Mouse (Mus musculus): Measurements from ENCODE around the gene Slco1b2. TPM values are rescaled to one million over a fixed set of nuclear protein-coding genes. Genes with fewer than 3 reads are reported as not detected.
"Not testable (repeated sequence)": the region's sequence is repeated elsewhere in the genome, so short reads cannot be mapped to it uniquely, and the experiment has no call there.

Slco1b2 gene
- not detected for polyA plus RNA-seq (2012; fragmentation: generic; extraction: Trizol)
- long read RNA-seq, experiment 1, result 0 reads
- long read RNA-seq, experiment 2, result 0 reads

GRCm38 (mm10) chr6:141629291-141629690 is at the start of gene Slco1b2:
Gene Slco1b2, plus strand, starts transcription at chr6:141629518.
- TF ChIP-seq USF1 (IDR thresholded peaks at IDR 0.05; ENCODE audit: low read depth), result no peak
- TF ChIP-seq CEBPB (IDR thresholded peaks at IDR 0.05; ENCODE audit: low read depth), result no peak
- TF ChIP-seq FOSL1 (IDR thresholded peaks at IDR 0.05; ENCODE audit: insufficient read depth, low read length, poor library complexity, severe bottlenecking), result no peak
- no peak for TF ChIP-seq MAX (IDR thresholded peaks at IDR 0.05)
- no peak for TF ChIP-seq CTCF (IDR thresholded peaks at IDR 0.05; ENCODE audit: control insufficient read depth, insufficient read depth, insufficient read length)
- TF ChIP-seq MYOD1 (IDR thresholded peaks at IDR 0.05; ENCODE audit: control insufficient read depth, insufficient read length, low read depth), result no peak
- no peak for TF ChIP-seq MYOG (IDR thresholded peaks at IDR 0.05; ENCODE audit: control insufficient read depth, extremely low read depth, insufficient read length)
- Histone ChIP-seq H3ac (ENCODE audit: control insufficient read depth, insufficient read length, low read depth) (no peak within 1 kb of the TSS), H3K36me3 (ENCODE audit: control insufficient read depth, insufficient read depth) (no peaks in the 10 kb centered on the region), H3K79me3 (ENCODE audit: low read depth) (no peaks in the 10 kb centered on the region), H3K27me3 (ENCODE audit: control insufficient read depth, insufficient read depth, insufficient read length) (no peaks in the 10 kb centered on the region), H3K4me3 (ENCODE audit: insufficient read depth, poor library complexity, severe bottlenecking) (no peak within 1 kb of the TSS), H3K79me2 (ENCODE audit: control insufficient read depth, insufficient read depth) (no peaks in the 10 kb centered on the region)

GRCm38 (mm10) chr6:141584791-141585403 is 44.4 kb upstream of the Slco1b2 start:
- Histone ChIP-seq H3K79me3 (ENCODE audit: low read depth) (no peaks in the 10 kb centered on the region), H3K79me2 (ENCODE audit: control insufficient read depth, insufficient read depth) (no peaks in the 10 kb centered on the region), H3K36me3 (ENCODE audit: control insufficient read depth, insufficient read depth) (no peaks in the 10 kb centered on the region), H3ac (ENCODE audit: control insufficient read depth, insufficient read length, low read depth) (no peak overlapping the region), H3K27me3 (ENCODE audit: control insufficient read depth, insufficient read depth, insufficient read length) (no peaks in the 10 kb centered on the region), H3K4me3 (ENCODE audit: insufficient read depth, poor library complexity, severe bottlenecking) (no peak overlapping the region)
- no peak for TF ChIP-seq MYOG (IDR thresholded peaks at IDR 0.05; ENCODE audit: control insufficient read depth, extremely low read depth, insufficient read length)
- TF ChIP-seq CEBPB (IDR thresholded peaks at IDR 0.05; ENCODE audit: low read depth), result no peak

GRCm38 (mm10) chr6:141590002-141590401 is 39.3 kb upstream of the Slco1b2 start:
- TF ChIP-seq CEBPB (IDR thresholded peaks at IDR 0.05; ENCODE audit: low read depth) (no peak), CTCF (IDR thresholded peaks at IDR 0.05; ENCODE audit: control insufficient read depth, insufficient read depth, insufficient read length) (no peak), MYOD1 (IDR thresholded peaks at IDR 0.05; ENCODE audit: control insufficient read depth, insufficient read length, low read depth) (no peak), FOSL1 (IDR thresholded peaks at IDR 0.05; ENCODE audit: insufficient read depth, low read length, poor library complexity, severe bottlenecking) (no peak), MAX (IDR thresholded peaks at IDR 0.05) (no peak)
- no peaks in the 10 kb centered on the region for H3K36me3 ChIP-seq (ENCODE audit: control insufficient read depth, insufficient read depth)

GRCm38 (mm10) chr6:141590598-141591200 is 38.6 kb upstream of the Slco1b2 start:
- not testable (repeated sequence) for H3K4me3 ChIP-seq (ENCODE audit: insufficient read depth, poor library complexity, severe bottlenecking)

More at GRCm38 (mm10) chr6:141590002-141590401, 39.3 kb upstream of the Slco1b2 start:
- Histone ChIP-seq H3ac (ENCODE audit: control insufficient read depth, insufficient read length, low read depth) (no peak overlapping the region), H3K27me3 (ENCODE audit: control insufficient read depth, insufficient read depth, insufficient read length) (no peaks in the 10 kb centered on the region), H3K4me3 (ENCODE audit: insufficient read depth, poor library complexity, severe bottlenecking) (no peak overlapping the region), H3K79me3 (ENCODE audit: low read depth) (no peaks in the 10 kb centered on the region), H3K79me2 (ENCODE audit: control insufficient read depth, insufficient read depth) (no peaks in the 10 kb centered on the region)

GRCm38 (mm10) chr6:141596081-141596480 is 33.2 kb upstream of the Slco1b2 start:
- no peak for TF ChIP-seq MYOG (IDR thresholded peaks at IDR 0.05; ENCODE audit: control insufficient read depth, extremely low read depth, insufficient read length)
- TF ChIP-seq MYOD1 (IDR thresholded peaks at IDR 0.05; ENCODE audit: control insufficient read depth, insufficient read length, low read depth), result no peak
- TF ChIP-seq CTCF (IDR thresholded peaks at IDR 0.05; ENCODE audit: control insufficient read depth, insufficient read depth, insufficient read length), result no peak
- no peak for TF ChIP-seq FOSL1 (IDR thresholded peaks at IDR 0.05; ENCODE audit: insufficient read depth, low read length, poor library complexity, severe bottlenecking)
- no peak for TF ChIP-seq USF1 (IDR thresholded peaks at IDR 0.05; ENCODE audit: low read depth)
- TF ChIP-seq MAX (IDR thresholded peaks at IDR 0.05), result no peak
- no peak for TF ChIP-seq CEBPB (IDR thresholded peaks at IDR 0.05; ENCODE audit: low read depth)
- H3K27me3 ChIP-seq (ENCODE audit: control insufficient read depth, insufficient read depth, insufficient read length), result no peaks in the 10 kb centered on the region
- H3K4me3 ChIP-seq (ENCODE audit: insufficient read depth, poor library complexity, severe bottlenecking), result no peak overlapping the region
- no peaks in the 10 kb centered on the region for H3K79me3 ChIP-seq (ENCODE audit: low read depth)
- H3ac ChIP-seq (ENCODE audit: control insufficient read depth, insufficient read length, low read depth), result no peak overlapping the region
- H3K36me3 ChIP-seq (ENCODE audit: control insufficient read depth, insufficient read depth), result no peaks in the 10 kb centered on the region
- H3K79me2 ChIP-seq (ENCODE audit: control insufficient read depth, insufficient read depth), result no peaks in the 10 kb centered on the region

More at GRCm38 (mm10) chr6:141590598-141591200, 38.6 kb upstream of the Slco1b2 start:
- H3K36me3 ChIP-seq (ENCODE audit: control insufficient read depth, insufficient read depth); H3ac ChIP-seq (ENCODE audit: control insufficient read depth, insufficient read length, low read depth); H3K79me2 ChIP-seq (ENCODE audit: control insufficient read depth, insufficient read depth); H3K27me3 ChIP-seq (ENCODE audit: control insufficient read depth, insufficient read depth, insufficient read length); H3K79me3 ChIP-seq (ENCODE audit: low read depth): not testable (repeated sequence)

- Histone ChIP-seq H3K27me3 (ENCODE audit: control insufficient read depth, insufficient read depth, insufficient read length) (no peaks in the 10 kb centered on the region), H3K79me2 (ENCODE audit: control insufficient read depth, insufficient read depth) (no peaks in the 10 kb centered on the region), H3K4me3 (ENCODE audit: insufficient read depth, poor library complexity, severe bottlenecking) (no peak overlapping the region), H3K79me3 (ENCODE audit: low read depth) (no peaks in the 10 kb centered on the region), H3K36me3 (ENCODE audit: control insufficient read depth, insufficient read depth) (no peaks in the 10 kb centered on the region), H3ac (ENCODE audit: control insufficient read depth, insufficient read length, low read depth) (no peak overlapping the region)
- TF ChIP-seq CTCF (IDR thresholded peaks at IDR 0.05; ENCODE audit: control insufficient read depth, insufficient read depth, insufficient read length) (no peak), FOSL1 (IDR thresholded peaks at IDR 0.05; ENCODE audit: insufficient read depth, low read length, poor library complexity, severe bottlenecking) (no peak), MYOD1 (IDR thresholded peaks at IDR 0.05; ENCODE audit: control insufficient read depth, insufficient read length, low read depth) (no peak), MYOG (IDR thresholded peaks at IDR 0.05; ENCODE audit: control insufficient read depth, extremely low read depth, insufficient read length) (no peak), MAX (IDR thresholded peaks at IDR 0.05) (no peak)
Measured at GRCm38 (mm10) chr6:141597037-141597436, 32.3 kb upstream of the Slco1b2 start.

Measured in C2C12 (cell line).